Mouse (Mus musculus) midbrain, embryonic 11.5 days (tissue): ENCODE results near the gene Gm49405. TPM values are rescaled to one million over a fixed set of nuclear protein-coding genes. Genes with fewer than 3 reads are reported as not detected.
"Not testable (repeated sequence)": the region's sequence is repeated elsewhere in the genome, so short reads cannot be mapped to it uniquely, and the experiment has no call there.

Experiments used
- ATAC-seq: fragments of 200-750 bp; cut with Nextera tagmentation; 2 replicates; pipeline ENCODE4 v1.8.0; 2017; ENCODE audit warnings: moderate TSS enrichment, moderate library complexity; ENCODE audit not compliant: low FRiP score
- DNase-seq: peaks from one replicate; pipeline ENCODE4 v3.0.0; 2015; ENCODE audit warnings: low spot score; ENCODE audit errors: missing footprints
- H3K27ac ChIP-seq: fragments of 300-500 bp; sonication (generic); 2 replicates; pipeline ENCODE4 v1.5.1; 2014; ENCODE audit warnings: low read depth, low read length
- H3K27me3 ChIP-seq: fragments of 300-500 bp; sonication (generic); 2 replicates; pipeline ENCODE4 v1.6.1; 2014; ENCODE audit warnings: mild to moderate bottlenecking, low read length, moderate library complexity, mixed read lengths; ENCODE audit not compliant: control insufficient read depth, insufficient read depth
- H3K36me3 ChIP-seq: fragments of 300-500 bp; sonication (generic); 2 replicates; pipeline ENCODE4 v1.6.1; 2014; ENCODE audit warnings: mild to moderate bottlenecking, low read length, moderate library complexity, mixed read lengths; ENCODE audit not compliant: control insufficient read depth, insufficient read depth
- H3K4me1 ChIP-seq: fragments of 300-500 bp; sonication (generic); 2 replicates; pipeline ENCODE4 v1.6.1; 2014; ENCODE audit warnings: low read length; ENCODE audit not compliant: control insufficient read depth, insufficient read depth
- H3K4me2 ChIP-seq: fragments of 300-500 bp; sonication (generic); 2 replicates; pipeline ENCODE4 v1.6.1; 2014; ENCODE audit warnings: mild to moderate bottlenecking, moderate library complexity
- H3K4me3 ChIP-seq: fragments of 300-500 bp; sonication (generic); 2 replicates; pipeline ENCODE4 v1.5.1; 2014; ENCODE audit warnings: low read depth, low read length
- H3K9ac ChIP-seq: fragments of 300-500 bp; sonication (generic); 2 replicates; pipeline ENCODE4 v1.6.1; 2014; ENCODE audit warnings: low read length
- H3K9me3 ChIP-seq: fragments of 300-500 bp; sonication (generic); 2 replicates; pipeline ENCODE4 v1.6.1; 2016; ENCODE audit warnings: low read length; ENCODE audit not compliant: control insufficient read depth
- WGBS: fragments of 180-500 bp; shearing (Covaris S2); extraction: QIAGEN DNeasy Blood & Tissue Kit; methylation state at CpG from one replicate; pipeline ENCODE4 v1.1.7; 2014; 5-methylcytosine and 5-hydroxymethylcytosine counted together
- polyA plus RNA-seq: library from polyadenylated mRNA; unstranded; fragments of >200 nt; fragmentation: Nextera tagmentation; extraction: Ambion mirVana; gene quantifications from 2 replicates; pipeline ENCODE4 v1.2.1, GENCODE M21; 2014

The Gm49405 gene
- polyA plus RNA-seq, 1 experiment from 2014 or later: 0.87 TPM

- DNase-seq: peak; percentile 53
- 86% methylated on average over 8 of the region's 8 CpGs for WGBS
These were observed 46.4 kb downstream of the Gm49405 start for GRCm38 (mm10) chr19:4046866-4047254.

GRCm38 (mm10) chr19:4047859-4048258, 47.4 kb downstream of the Gm49405 start:
- ATAC-seq: no peak
- no peak overlapping the region for H3K4me3 ChIP-seq
- H3K4me1 ChIP-seq: no peaks in the 10 kb centered on the region
- H3K9me3 ChIP-seq: no peaks in the 10 kb centered on the region
- no peaks in the 10 kb centered on the region for H3K36me3 ChIP-seq
- WGBS: 17% methylated on average over 4 of the region's 4 CpGs
- DNase-seq: peak; percentile 96
- H3K27me3 ChIP-seq: no peaks in the 10 kb centered on the region
- H3K9ac ChIP-seq: no peak overlapping the region
- no peak overlapping the region for H3K27ac ChIP-seq
- H3K4me2 ChIP-seq: no peak overlapping the region

More at GRCm38 (mm10) chr19:4046866-4047254, 46.4 kb downstream of the Gm49405 start:
- no peak overlapping the region for H3K4me2 ChIP-seq
- no peaks in the 10 kb centered on the region for H3K36me3 ChIP-seq
- H3K27me3 ChIP-seq: no peaks in the 10 kb centered on the region
- H3K4me3 ChIP-seq: no peak overlapping the region
- H3K4me1 ChIP-seq: no peaks in the 10 kb centered on the region
- H3K9ac ChIP-seq: no peak overlapping the region
- H3K27ac ChIP-seq: no peak overlapping the region
- H3K9me3 ChIP-seq: no peaks in the 10 kb centered on the region
- no peak for ATAC-seq

GRCm38 (mm10) chr19:4049069-4049468, 48.6 kb downstream of the Gm49405 start:
- peak; percentile 10 for DNase-seq
- H3K9ac ChIP-seq, H3K27me3 ChIP-seq, H3K36me3 ChIP-seq, H3K4me1 ChIP-seq, ATAC-seq, H3K27ac ChIP-seq, H3K4me2 ChIP-seq, H3K9me3 ChIP-seq, H3K4me3 ChIP-seq: not testable (repeated sequence)
- 85% methylated on average over 5 of the region's 5 CpGs for WGBS

GRCm38 (mm10) chr19:4051016-4051415, 50.6 kb downstream of the Gm49405 start:
- ATAC-seq: no peak

GRCm38 (mm10) chr19:4051741-4052515, 51.5 kb downstream of the Gm49405 start:
- Histone ChIP-seq H3K4me3 (no peak overlapping the region), H3K9me3 (no peaks in the 10 kb centered on the region), H3K36me3 (no peaks in the 10 kb centered on the region), H3K4me2 (no peak overlapping the region), H3K4me1 (no peaks in the 10 kb centered on the region), H3K27me3 (no peaks in the 10 kb centered on the region), H3K9ac (no peak overlapping the region), H3K27ac (no peak overlapping the region)
- 56% methylated on average over 10 of the region's 10 CpGs for WGBS
- DNase-seq: peak; percentile 96
- no peak for ATAC-seq

More at GRCm38 (mm10) chr19:4051016-4051415, 50.6 kb downstream of the Gm49405 start:
- Histone ChIP-seq H3K27ac (no peak overlapping the region), H3K4me2 (no peak overlapping the region), H3K9me3 (no peaks in the 10 kb centered on the region), H3K36me3 (no peaks in the 10 kb centered on the region), H3K4me3 (no peak overlapping the region), H3K9ac (no peak overlapping the region), H3K4me1 (no peaks in the 10 kb centered on the region), H3K27me3 (no peaks in the 10 kb centered on the region)
- peak; percentile 41 for DNase-seq
- 90% methylated on average over 5 of the region's 5 CpGs for WGBS

GRCm38 (mm10) chr19:4052516-4053030, 52.1 kb downstream of the Gm49405 start:
- no peak for ATAC-seq

GRCm38 (mm10) chr19:4054613-4055012, 54.2 kb downstream of the Gm49405 start:
- no peaks in the 10 kb centered on the region for H3K9me3 ChIP-seq
- ATAC-seq (no peak), DNase-seq (peak; percentile 26)
- H3K4me3 ChIP-seq: no peak overlapping the region
- H3K27me3 ChIP-seq: no peaks in the 10 kb centered on the region
- no peak overlapping the region for H3K27ac ChIP-seq
- H3K4me1 ChIP-seq: no peaks in the 10 kb centered on the region
- no peak overlapping the region for H3K9ac ChIP-seq
- WGBS: 91% methylated on average over 5 of the region's 5 CpGs
- H3K4me2 ChIP-seq: no peak overlapping the region
- H3K36me3 ChIP-seq: no peaks in the 10 kb centered on the region

More at GRCm38 (mm10) chr19:4052516-4053030, 52.1 kb downstream of the Gm49405 start:
- H3K9ac ChIP-seq: no peak overlapping the region
- no peak overlapping the region for H3K4me2 ChIP-seq
- no peak overlapping the region for H3K4me3 ChIP-seq
- WGBS: 79% methylated on average over 5 of the region's 5 CpGs
- H3K4me1 ChIP-seq: no peaks in the 10 kb centered on the region
- no peaks in the 10 kb centered on the region for H3K27me3 ChIP-seq
- H3K36me3 ChIP-seq: no peaks in the 10 kb centered on the region
- peak; percentile 64 for DNase-seq
- H3K27ac ChIP-seq: no peak overlapping the region
- H3K9me3 ChIP-seq: no peaks in the 10 kb centered on the region

Other genes with a start within 250 kb of the Gm49405 start
- gene Kmt5b, start 233.2 kb upstream of the Gm49405 start, polyA plus RNA-seq: 40.3 and 45.1 TPM in 2 replicates
- 50.5 and 53.0 TPM in 2 replicates for gene Chka, start 148.9 kb upstream of the Gm49405 start, polyA plus RNA-seq
- 7.7 and 8.9 TPM in 2 replicates for gene Tcirg1, start 93.5 kb upstream of the Gm49405 start, polyA plus RNA-seq
- 209 and 235 TPM in 2 replicates for gene Ndufs8, start 87.9 kb upstream of the Gm49405 start, polyA plus RNA-seq
- gene Aldh3b1, start 70.8 kb upstream of the Gm49405 start, polyA plus RNA-seq: 0.67 and 0.99 TPM in 2 replicates
- 5.9 and 7.1 TPM in 2 replicates for gene Unc93b1, start 65.4 kb upstream of the Gm49405 start, polyA plus RNA-seq
- gene Aldh3b3, start 42.0 kb upstream of the Gm49405 start, polyA plus RNA-seq: not detected in 2 replicates
- gene Aldh3b2, start 28.3 kb upstream of the Gm49405 start, polyA plus RNA-seq: 0.44 and 0.50 TPM in 2 replicates
- gene Acy3, start 14.1 kb upstream of the Gm49405 start, polyA plus RNA-seq: 1.0 and 1.6 TPM in 2 replicates
- not detected in 2 replicates for gene Tbx10, start 7.9 kb upstream of the Gm49405 start, polyA plus RNA-seq
- 14.0 and 15.1 TPM in 2 replicates for gene Nudt8, start within 50 bp of the Gm49405 start, polyA plus RNA-seq
- gene Doc2g, start 2.7 kb downstream of the Gm49405 start, polyA plus RNA-seq: 1.5 TPM in 2 replicates
- gene Ndufv1, start 12.2 kb downstream of the Gm49405 start, polyA plus RNA-seq: 180 TPM in 2 replicates
- gene Gstp1, start 37.4 kb downstream of the Gm49405 start, polyA plus RNA-seq: 337 and 342 TPM in 2 replicates
- gene Gstp2, start 45.4 kb downstream of the Gm49405 start, polyA plus RNA-seq: 1.1 and 3.8 TPM in 2 replicates
- not detected in 2 replicates for gene Gstp3, start 58.9 kb downstream of the Gm49405 start, polyA plus RNA-seq
- not detected in 2 replicates for gene Cabp2, start 81.0 kb downstream of the Gm49405 start, polyA plus RNA-seq
- gene Cdk2ap2, start 96.6 kb downstream of the Gm49405 start, polyA plus RNA-seq: 60.8 and 73.5 TPM in 2 replicates
- gene Pitpnm1, start 99.4 kb downstream of the Gm49405 start, polyA plus RNA-seq: 11.2 and 11.3 TPM in 2 replicates
- gene Aip, start 125.2 kb downstream of the Gm49405 start, polyA plus RNA-seq: 54.9 and 58.9 TPM in 2 replicates
- gene Gpr152, start 139.2 kb downstream of the Gm49405 start, polyA plus RNA-seq: not detected in 2 replicates
- 0.11 TPM in 1 of 2 replicates, not detected in the other for gene Cabp4, start 143.4 kb downstream of the Gm49405 start, polyA plus RNA-seq
- 105 and 127 TPM in 2 replicates for gene Coro1b, start 148.0 kb downstream of the Gm49405 start, polyA plus RNA-seq
- 0.75 and 1.7 TPM in 2 replicates for gene Ptprcap, start 153.0 kb downstream of the Gm49405 start, polyA plus RNA-seq
- gene Rps6kb2, start 162.7 kb downstream of the Gm49405 start, polyA plus RNA-seq: 35.4 and 46.8 TPM in 2 replicates
- gene Carns1, start 174.9 kb downstream of the Gm49405 start, polyA plus RNA-seq: 2.5 and 2.9 TPM in 2 replicates
- 0.29 and 1.5 TPM in 2 replicates for gene Tbc1d10c, start 190.7 kb downstream of the Gm49405 start, polyA plus RNA-seq
- gene Ppp1ca, start 191.4 kb downstream of the Gm49405 start, polyA plus RNA-seq: 874 and 929 TPM in 2 replicates
- gene Rad9a, start 201.0 kb downstream of the Gm49405 start, polyA plus RNA-seq: 42.4 and 43.5 TPM in 2 replicates
- 0.31 and 0.32 TPM in 2 replicates for gene Clcf1, start 213.6 kb downstream of the Gm49405 start, polyA plus RNA-seq
- not detected in 2 replicates for gene AC109138.7, start 213.7 kb downstream of the Gm49405 start, polyA plus RNA-seq
- 12.2 and 12.6 TPM in 2 replicates for gene Pold4, start 231.3 kb downstream of the Gm49405 start, polyA plus RNA-seq